Mouse (Mus musculus): ENCODE measurements around the gene Cpb2. TPM values are rescaled to one million over a fixed set of nuclear protein-coding genes. Genes with fewer than 3 reads are reported as not detected.

The Cpb2 gene
- polyA plus RNA-seq, 1 experiment from 2014 or later = not detected

DNA sequence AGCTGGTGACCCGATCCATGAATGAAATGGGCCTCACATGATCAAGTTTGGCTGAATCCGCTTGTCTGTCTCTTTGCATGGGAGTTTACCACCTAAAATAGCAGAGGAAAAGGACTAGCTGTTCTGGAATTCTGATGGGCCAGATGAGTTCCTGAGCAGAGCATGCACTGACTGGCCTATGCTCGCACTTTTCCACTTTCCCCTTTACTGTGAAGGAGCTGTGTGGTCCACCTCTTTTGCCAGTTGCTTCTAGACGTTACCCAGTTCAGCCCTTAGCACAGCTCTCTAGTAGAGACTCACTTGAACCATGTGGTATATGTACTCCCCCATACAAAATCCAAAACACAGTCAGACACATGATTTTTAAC is 5.5 kb upstream of the Cpb2 start:
- Histone ChIP-seq H3K4me1 (replicated peaks; ENCODE audit: control insufficient read depth, insufficient read depth, low read length) (peaks cover 27% of the 10 kb centered on the region), H3K4me3 (replicated peaks; ENCODE audit: low read length) (no peak overlapping the region), H3K9me3 (ENCODE audit: control insufficient read depth, low read length) (no peaks in the 10 kb centered on the region), H3K27me3 (replicated peaks; ENCODE audit: control insufficient read depth, insufficient read depth, low read length) (no peaks in the 10 kb centered on the region), H3K4me2 (ENCODE audit: low read length) (no peak overlapping the region; the same call in 1 of the 2 replicates), H3K27ac (ENCODE audit: low read length) (peak overlapping the region; percentile 82), H3K9ac (replicated peaks; ENCODE audit: low read depth, low read length) (no peak overlapping the region), H3K36me3 (ENCODE audit: control insufficient read depth, insufficient read depth) (no peaks in the 10 kb centered on the region)
- ATAC-seq = peak; percentile 25
- 15% methylated on average over 4 of the region's 4 CpGs for WGBS

DNA sequence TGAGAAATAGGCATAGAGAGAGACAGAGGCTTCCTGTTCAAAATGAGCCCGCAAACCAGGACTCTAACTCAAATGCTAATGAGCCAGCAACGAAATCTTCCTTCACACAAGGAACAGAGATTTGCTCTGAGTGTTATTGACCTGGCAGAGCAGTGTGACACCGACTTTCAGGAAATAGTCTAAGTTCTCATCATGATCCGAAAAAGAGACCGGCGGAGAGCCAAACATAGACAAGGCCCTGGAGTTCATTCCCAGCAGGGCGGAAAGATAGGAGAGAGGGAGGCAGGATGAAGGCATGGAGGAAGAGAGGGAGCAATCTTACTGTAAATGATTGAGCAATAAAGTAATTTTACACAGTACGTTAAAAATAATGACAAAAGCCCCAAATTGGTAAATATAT is 5.0 kb upstream of the Cpb2 start:
- Histone ChIP-seq H3K9ac (replicated peaks; ENCODE audit: low read depth, low read length) (no peak overlapping the region), H3K27ac (ENCODE audit: low read length) (peak overlapping the region; percentile 82)
- 33% methylated on average over 8 of the region's 8 CpGs for WGBS

DNA sequence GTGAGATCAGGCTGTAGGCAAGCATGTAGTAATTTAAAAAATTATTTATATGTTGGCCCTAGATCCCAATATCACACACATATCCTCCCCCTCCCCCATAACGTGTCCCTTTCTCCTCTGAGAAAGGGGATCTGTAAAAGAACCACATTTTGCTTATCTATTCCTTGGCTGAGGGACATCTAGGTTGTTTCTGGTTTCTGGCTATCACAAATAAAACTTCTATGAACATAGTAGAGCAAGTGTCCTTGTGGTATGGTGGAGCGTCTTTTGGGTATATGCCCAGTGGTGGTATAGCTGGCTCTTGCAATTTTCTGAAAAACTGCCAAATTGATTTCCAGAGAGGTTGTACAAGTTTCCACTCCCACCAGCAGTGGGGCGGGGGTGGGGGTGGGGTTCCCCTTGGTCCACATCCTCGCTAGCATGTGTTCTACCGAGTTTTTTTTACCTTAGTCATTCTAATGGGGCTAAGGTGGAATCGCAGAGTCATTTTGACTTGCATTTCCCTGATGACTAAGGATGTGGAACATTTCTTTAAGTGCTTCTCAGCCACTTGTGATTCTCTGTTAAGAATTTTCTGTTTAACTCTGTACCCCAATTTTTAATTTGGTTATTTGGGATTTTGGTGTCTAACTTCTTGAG is 3.9 kb upstream of the Cpb2 start:
- Histone ChIP-seq H3K36me3 (ENCODE audit: control insufficient read depth, insufficient read depth) (no peaks in the 10 kb centered on the region), H3K4me2 (ENCODE audit: low read length) (no peak overlapping the region), H3K27ac (ENCODE audit: low read length) (no peak overlapping the region; the same call in 1 of the 2 replicates)

More for the DNA sequence above, 5.0 kb upstream of the Cpb2 start:
- Histone ChIP-seq H3K9me3 (ENCODE audit: control insufficient read depth, low read length) (no peaks in the 10 kb centered on the region), H3K4me3 (replicated peaks; ENCODE audit: low read length) (no peak overlapping the region), H3K4me2 (ENCODE audit: low read length) (no peak overlapping the region), H3K4me1 (replicated peaks; ENCODE audit: control insufficient read depth, insufficient read depth, low read length) (peaks cover 27% of the 10 kb centered on the region), H3K36me3 (ENCODE audit: control insufficient read depth, insufficient read depth) (no peaks in the 10 kb centered on the region), H3K27me3 (replicated peaks; ENCODE audit: control insufficient read depth, insufficient read depth, low read length) (no peaks in the 10 kb centered on the region)
- no peak for ATAC-seq

DNA sequence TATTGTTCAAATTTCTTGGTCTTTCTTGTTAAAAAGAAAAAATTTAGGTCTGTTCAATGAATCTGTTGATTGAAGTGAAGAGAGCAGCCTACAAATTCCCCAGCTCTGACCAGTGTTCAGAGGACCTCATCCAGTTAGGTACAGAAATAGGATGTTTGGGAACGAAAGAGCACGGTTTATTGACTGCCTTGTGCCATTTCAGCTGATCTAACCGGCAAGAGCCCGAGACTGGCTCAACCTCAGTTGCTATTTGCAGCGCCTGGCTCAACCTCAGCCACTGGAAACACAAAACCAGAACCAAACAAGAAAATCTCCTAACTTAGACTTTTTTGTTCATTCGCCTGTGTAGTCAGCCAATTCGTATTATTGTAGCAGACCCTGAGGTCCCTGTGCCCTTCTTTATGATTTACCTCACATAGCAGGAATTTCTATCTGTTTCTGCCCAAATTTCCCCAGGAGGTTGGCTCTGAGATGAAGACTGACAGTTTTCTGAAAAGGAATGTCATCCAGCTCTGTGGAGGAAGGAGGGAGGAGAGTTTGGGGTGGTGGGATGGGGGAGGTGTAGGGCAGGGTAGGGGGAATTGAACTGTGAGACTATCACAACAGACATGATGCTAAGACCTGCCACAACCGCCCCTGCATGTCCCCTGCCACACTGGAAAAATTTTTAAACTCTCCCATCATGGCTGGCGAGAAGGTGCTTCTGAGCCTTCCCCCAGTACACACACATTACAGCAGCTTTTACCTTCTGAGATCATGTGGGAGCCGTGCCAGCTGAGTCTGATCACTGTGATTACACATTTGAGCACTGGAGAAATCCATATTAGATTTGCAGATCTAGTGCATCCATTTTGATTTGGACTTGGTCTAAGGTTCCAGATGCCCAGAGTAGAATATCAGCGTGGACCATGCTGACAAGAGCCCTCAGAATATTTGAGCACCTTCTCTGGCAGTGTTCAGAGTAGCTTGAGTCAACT is 4.2 kb downstream of the Cpb2 start:
- 55% methylated on average over 11 of the region's 11 CpGs for WGBS
- no peak overlapping the region for H3K4me2 ChIP-seq (ENCODE audit: low read length)
- ATAC-seq = peak; percentile 75
- no peaks in the 10 kb centered on the region for H3K27me3 ChIP-seq (replicated peaks; ENCODE audit: control insufficient read depth, insufficient read depth, low read length)
- no peaks in the 10 kb centered on the region for H3K36me3 ChIP-seq (ENCODE audit: control insufficient read depth, insufficient read depth)
- H3K4me1 ChIP-seq (replicated peaks; ENCODE audit: control insufficient read depth, insufficient read depth, low read length) = peaks cover 8% of the 10 kb centered on the region; the same call in 1 of the 2 replicates
- H3K27ac ChIP-seq (ENCODE audit: low read length) = no peak overlapping the region
- no peak overlapping the region for H3K4me3 ChIP-seq (replicated peaks; ENCODE audit: low read length)
- no peak overlapping the region for H3K9ac ChIP-seq (replicated peaks; ENCODE audit: low read depth, low read length)
- H3K9me3 ChIP-seq (ENCODE audit: control insufficient read depth, low read length) = no peaks in the 10 kb centered on the region

More for the DNA sequence above, 3.9 kb upstream of the Cpb2 start:
- Histone ChIP-seq H3K27me3 (replicated peaks; ENCODE audit: control insufficient read depth, insufficient read depth, low read length) (no peaks in the 10 kb centered on the region), H3K9ac (replicated peaks; ENCODE audit: low read depth, low read length) (no peak overlapping the region), H3K4me3 (replicated peaks; ENCODE audit: low read length) (no peak overlapping the region), H3K9me3 (ENCODE audit: control insufficient read depth, low read length) (no peaks in the 10 kb centered on the region), H3K4me1 (replicated peaks; ENCODE audit: control insufficient read depth, insufficient read depth, low read length) (peaks cover 27% of the 10 kb centered on the region)
- ATAC-seq = no peak
- 67% methylated on average over 6 of the region's 6 CpGs for whole genome bisulfite sequencing

DNA sequence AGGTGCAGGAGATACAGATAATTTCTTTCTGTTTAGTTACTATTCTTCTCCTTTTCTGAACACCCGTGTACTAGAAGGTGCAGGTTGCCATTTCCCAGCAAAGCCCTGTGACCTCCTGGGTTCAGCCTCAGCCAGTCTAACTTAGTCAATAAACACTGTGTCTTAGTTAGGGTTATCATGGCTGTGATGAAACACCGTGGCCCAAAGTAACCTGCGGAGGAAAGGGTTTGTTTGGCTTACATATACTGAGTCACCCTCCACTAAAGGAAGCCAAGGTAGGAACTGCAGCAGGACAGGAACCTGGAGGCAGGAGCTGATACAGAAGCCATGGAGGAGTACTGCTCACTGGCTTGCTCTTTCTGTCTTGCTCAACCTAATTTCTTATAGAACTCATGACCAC is 8.3 kb downstream of the Cpb2 start:
- WGBS = 94% methylated on average over 3 of the region's 3 CpGs
- Histone ChIP-seq H3K4me2 (ENCODE audit: low read length) (no peak overlapping the region), H3K9me3 (ENCODE audit: control insufficient read depth, low read length) (no peaks in the 10 kb centered on the region), H3K9ac (replicated peaks; ENCODE audit: low read depth, low read length) (no peak overlapping the region), H3K27me3 (replicated peaks; ENCODE audit: control insufficient read depth, insufficient read depth, low read length) (no peaks in the 10 kb centered on the region), H3K4me1 (replicated peaks; ENCODE audit: control insufficient read depth, insufficient read depth, low read length) (peaks cover 3% of the 10 kb centered on the region; the same call in 1 of the 2 replicates), H3K4me3 (replicated peaks; ENCODE audit: low read length) (no peak overlapping the region), H3K27ac (ENCODE audit: low read length) (no peak overlapping the region), H3K36me3 (ENCODE audit: control insufficient read depth, insufficient read depth) (no peaks in the 10 kb centered on the region)
- no peak for ATAC-seq

DNA sequence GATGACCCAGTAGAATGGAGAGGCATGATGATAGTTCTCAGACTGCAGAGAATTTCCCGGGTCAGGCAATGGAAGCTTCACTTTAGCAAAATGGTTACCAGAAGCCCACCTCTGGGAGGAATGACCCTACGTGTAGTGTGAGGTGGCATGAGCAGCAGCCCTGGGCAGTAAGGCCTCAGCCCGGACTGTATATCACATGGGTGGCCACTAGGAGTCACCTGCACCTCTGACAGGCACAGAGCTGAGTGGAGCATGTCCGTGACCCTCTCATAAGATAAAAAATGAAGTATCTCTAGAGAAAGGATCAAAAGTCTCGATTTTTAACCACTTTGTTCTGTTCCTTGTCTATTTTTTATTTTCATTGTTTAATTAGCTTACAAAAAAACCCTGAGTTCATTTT is 14.4 kb downstream of the Cpb2 start:
- no peak overlapping the region for H3K9ac ChIP-seq (replicated peaks; ENCODE audit: low read depth, low read length)
- 52% methylated on average over 5 of the region's 5 CpGs for WGBS
- H3K27ac ChIP-seq (ENCODE audit: low read length) = no peak overlapping the region
- H3K27me3 ChIP-seq (replicated peaks; ENCODE audit: control insufficient read depth, insufficient read depth, low read length) = no peaks in the 10 kb centered on the region
- H3K4me3 ChIP-seq (replicated peaks; ENCODE audit: low read length) = no peak overlapping the region
- H3K9me3 ChIP-seq (ENCODE audit: control insufficient read depth, low read length) = no peaks in the 10 kb centered on the region
- no peak overlapping the region for H3K4me2 ChIP-seq (ENCODE audit: low read length)
- no peak for ATAC-seq
- H3K4me1 ChIP-seq (replicated peaks; ENCODE audit: control insufficient read depth, insufficient read depth, low read length) = peaks cover 4% of the 10 kb centered on the region; the same call in 1 of the 2 replicates
- no peaks in the 10 kb centered on the region for H3K36me3 ChIP-seq (ENCODE audit: control insufficient read depth, insufficient read depth)

DNA sequence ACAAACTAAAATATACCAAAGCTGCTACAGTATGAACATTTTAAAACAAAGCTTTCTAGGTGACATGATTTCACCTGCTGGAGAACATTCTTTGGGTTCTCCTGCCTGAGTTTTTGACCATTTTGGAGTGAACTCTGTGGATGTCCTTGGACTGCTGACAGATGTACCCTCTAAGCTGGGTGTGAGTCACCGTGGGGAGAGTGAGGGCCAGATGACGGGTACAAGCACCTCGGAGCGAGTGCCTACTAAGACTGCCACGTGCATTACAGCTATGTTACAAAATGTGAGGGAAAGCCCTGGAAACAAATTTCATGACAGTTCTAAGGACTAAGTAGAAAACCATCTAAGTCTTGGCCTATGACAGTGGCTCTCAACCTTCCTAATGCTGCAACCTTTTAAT is 27.4 kb downstream of the Cpb2 start:
- no peak overlapping the region for H3K4me2 ChIP-seq (ENCODE audit: low read length)
- no peak for ATAC-seq
- H3K27me3 ChIP-seq (replicated peaks; ENCODE audit: control insufficient read depth, insufficient read depth, low read length) = no peaks in the 10 kb centered on the region
- WGBS = 89% methylated on average over 5 of the region's 5 CpGs
- no peak overlapping the region for H3K27ac ChIP-seq (ENCODE audit: low read length)
- H3K9me3 ChIP-seq (ENCODE audit: control insufficient read depth, low read length) = peaks cover 4% of the 10 kb centered on the region; the same call in 1 of the 2 replicates
- no peak overlapping the region for H3K4me3 ChIP-seq (replicated peaks; ENCODE audit: low read length)
- H3K4me1 ChIP-seq (replicated peaks; ENCODE audit: control insufficient read depth, insufficient read depth, low read length) = no peaks in the 10 kb centered on the region
- no peaks in the 10 kb centered on the region for H3K36me3 ChIP-seq (ENCODE audit: control insufficient read depth, insufficient read depth)
- H3K9ac ChIP-seq (replicated peaks; ENCODE audit: low read depth, low read length) = no peak overlapping the region

DNA sequence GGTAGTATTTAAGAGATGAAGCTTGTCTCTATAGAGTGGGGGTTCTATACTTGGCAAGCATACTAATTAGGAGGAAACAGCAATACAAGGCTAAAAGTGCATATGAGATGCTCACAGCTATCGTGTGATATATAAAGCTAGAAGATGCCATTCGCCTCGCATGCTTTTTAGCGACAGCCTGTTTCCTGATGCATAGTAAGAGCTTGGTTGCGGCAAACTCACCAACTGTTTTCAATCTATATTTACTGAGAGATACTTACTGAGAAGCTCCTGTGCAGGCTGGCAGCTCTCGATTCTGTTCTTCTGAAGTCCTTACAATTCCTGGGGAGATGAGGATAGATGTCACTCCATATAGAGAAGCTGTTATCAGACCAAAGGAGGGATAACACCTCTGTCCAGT is 37.6 kb downstream of the Cpb2 start:
- H3K4me3 ChIP-seq (replicated peaks; ENCODE audit: low read length) = no peak overlapping the region
- H3K9me3 ChIP-seq (ENCODE audit: control insufficient read depth, low read length) = no peaks in the 10 kb centered on the region
- H3K27me3 ChIP-seq (replicated peaks; ENCODE audit: control insufficient read depth, insufficient read depth, low read length) = no peaks in the 10 kb centered on the region
- H3K27ac ChIP-seq (ENCODE audit: low read length) = peak overlapping the region; percentile 52
- no peaks in the 10 kb centered on the region for H3K36me3 ChIP-seq (ENCODE audit: control insufficient read depth, insufficient read depth)
- H3K9ac ChIP-seq (replicated peaks; ENCODE audit: low read depth, low read length) = no peak overlapping the region
- H3K4me1 ChIP-seq (replicated peaks; ENCODE audit: control insufficient read depth, insufficient read depth, low read length) = peaks cover 17% of the 10 kb centered on the region
- H3K4me2 ChIP-seq (ENCODE audit: low read length) = peak overlapping the region; percentile 22
- 62% methylated on average over 6 of the region's 6 CpGs for whole genome bisulfite sequencing
- ATAC-seq = no peak

DNA sequence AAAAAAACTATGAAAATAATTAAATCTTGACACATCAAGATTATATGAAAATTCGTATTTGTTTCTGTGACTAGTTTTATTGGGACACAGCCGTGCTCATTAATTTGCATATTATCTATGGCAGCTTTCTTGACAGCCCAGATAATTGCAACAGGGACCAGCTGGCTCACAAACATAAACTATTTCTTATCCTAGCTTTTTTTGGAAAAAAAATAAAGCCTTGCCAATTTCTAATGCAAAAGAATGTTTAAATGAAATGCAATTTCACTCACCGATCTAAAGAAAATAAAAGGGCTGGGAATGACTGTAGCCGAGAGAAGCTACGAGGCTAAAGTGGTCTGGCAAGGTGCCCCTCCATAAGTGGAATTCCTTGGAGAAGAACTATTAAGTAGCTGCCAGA is 38.3 kb downstream of the Cpb2 start:
- no peak for ATAC-seq
- Histone ChIP-seq H3K4me1 (replicated peaks; ENCODE audit: control insufficient read depth, insufficient read depth, low read length) (peaks cover 21% of the 10 kb centered on the region), H3K4me2 (ENCODE audit: low read length) (no peak overlapping the region), H3K36me3 (ENCODE audit: control insufficient read depth, insufficient read depth) (no peaks in the 10 kb centered on the region), H3K9me3 (ENCODE audit: control insufficient read depth, low read length) (no peaks in the 10 kb centered on the region), H3K4me3 (replicated peaks; ENCODE audit: low read length) (no peak overlapping the region), H3K9ac (replicated peaks; ENCODE audit: low read depth, low read length) (no peak overlapping the region), H3K27me3 (replicated peaks; ENCODE audit: control insufficient read depth, insufficient read depth, low read length) (no peaks in the 10 kb centered on the region), H3K27ac (ENCODE audit: low read length) (peak overlapping the region; percentile 61)
- 28% methylated on average over 5 of the region's 5 CpGs for WGBS
